In the genomic region with DNA sequence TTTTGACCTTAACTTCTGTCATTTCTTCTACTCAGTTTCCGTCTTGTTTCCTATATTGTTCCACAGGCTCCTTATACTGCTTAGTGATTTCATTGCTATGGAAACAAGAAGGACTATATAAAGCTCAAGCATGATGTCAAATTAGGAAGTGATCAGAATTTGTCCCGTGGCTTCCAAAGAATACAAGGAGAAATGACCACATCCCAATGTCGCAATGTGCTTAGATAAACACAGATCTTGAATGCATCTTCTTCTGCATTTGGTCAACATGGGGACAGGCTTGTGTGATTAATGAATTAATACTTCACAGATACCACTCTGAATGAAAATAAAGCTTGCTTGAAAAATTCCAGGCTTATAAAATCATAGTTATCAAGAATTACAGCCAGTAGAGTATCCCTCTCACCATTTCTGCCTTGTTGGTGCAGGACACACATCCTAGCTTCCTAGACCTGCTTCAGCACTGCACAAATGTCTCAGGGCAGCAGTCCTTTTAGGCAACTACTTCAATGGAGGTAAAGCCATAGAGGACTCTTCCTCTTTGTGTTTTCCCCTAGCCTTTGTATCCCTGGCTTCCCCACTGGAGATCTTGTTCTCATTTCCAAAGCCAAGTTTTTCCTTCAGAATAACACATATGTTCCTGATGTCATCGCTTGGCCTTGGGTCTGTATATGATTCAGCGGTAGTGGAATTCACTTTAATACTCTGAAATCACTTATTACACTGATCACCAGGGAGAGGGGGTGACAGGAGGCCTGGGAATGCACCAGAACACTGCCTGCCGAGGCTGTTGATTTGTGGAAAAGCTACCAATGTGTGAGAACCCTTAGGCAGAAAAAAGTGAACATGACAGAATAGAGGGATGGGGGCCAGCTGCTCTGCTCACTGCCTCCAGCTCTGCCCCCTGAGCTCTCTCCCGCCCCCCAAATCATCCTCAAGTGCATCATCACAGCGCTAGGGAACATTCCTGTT, we compare ENCODE assay signal across 8 mouse cellular contexts.
DNase-seq lines count a peak whose midpoint lies in the region; ATAC-seq and TF ChIP-seq lines count a peak whose summit lies in the region.

No protein-coding gene starts in this region.

- H3K4me1 ChIP-seq in limb, embryonic 13.5 days = peaks cover 33% of the 10 kb centered on the region
- H3K4me1 ChIP-seq in limb, embryonic 10.5 days = peaks cover 19% of the 10 kb centered on the region
- H3K4me1 ChIP-seq in embryonic facial prominence, embryonic 15.5 days = peaks cover 29% of the 10 kb centered on the region
- H3K4me1 ChIP-seq in neural tube, embryonic 15.5 days = peaks cover 26% of the 10 kb centered on the region
- H3K4me1 ChIP-seq in liver, postnatal 0 days (ENCODE audit: insufficient read depth) = no peaks in the 10 kb centered on the region; the same call in 1 of the 2 replicates

- DNase-seq in limb, embryonic 10.5 days (ENCODE audit: low spot score) = no peak
- DNase-seq in heart, postnatal 4 days = peak; percentile 62
- no peak for DNase-seq in liver, postnatal 0 days
- no peak for DNase-seq in spleen, postnatal 10 days (ENCODE audit: low spot score in 2 of 2)
- no peak for DNase-seq in thymus, postnatal 14 days

- peak overlapping the region; percentile 72 for H3K27ac ChIP-seq in limb, embryonic 13.5 days
- no peak overlapping the region for H3K27ac ChIP-seq in limb, embryonic 10.5 days
- peak overlapping the region; percentile 52 for H3K27ac ChIP-seq in embryonic facial prominence, embryonic 15.5 days (replicated peaks)
- H3K27ac ChIP-seq in neural tube, embryonic 15.5 days (replicated peaks) = peak overlapping the region; percentile 49
- H3K27ac ChIP-seq in liver, postnatal 0 days (ENCODE audit: low read depth) = no peak overlapping the region

- no peak overlapping the region for H3K4me2 ChIP-seq in limb, embryonic 13.5 days (replicated peaks)
- no peak overlapping the region for H3K4me2 ChIP-seq in embryonic facial prominence, embryonic 15.5 days (replicated peaks)
- no peak overlapping the region for H3K4me2 ChIP-seq in neural tube, embryonic 15.5 days
- H3K4me2 ChIP-seq in liver, postnatal 0 days (ENCODE audit: low read depth, low read length) = no peak overlapping the region

- peak; percentile 81 for ATAC-seq in limb, embryonic 13.5 days (ENCODE audit: low FRiP score, low read depth)
- ATAC-seq in embryonic facial prominence, embryonic 15.5 days (ENCODE audit: insufficient number of reproducible peaks, low FRiP score, low TSS enrichment, low read depth) = peak; percentile 85
- ATAC-seq in neural tube, embryonic 15.5 days (ENCODE audit: low FRiP score) = no peak
- no peak for ATAC-seq in liver, postnatal 0 days

- no peaks in the 10 kb centered on the region for H3K36me3 ChIP-seq in limb, embryonic 13.5 days
- H3K36me3 ChIP-seq in limb, embryonic 10.5 days = no peaks in the 10 kb centered on the region
- H3K36me3 ChIP-seq in embryonic facial prominence, embryonic 15.5 days = no peaks in the 10 kb centered on the region
- H3K36me3 ChIP-seq in neural tube, embryonic 15.5 days = no peaks in the 10 kb centered on the region
- H3K36me3 ChIP-seq in liver, postnatal 0 days (replicated peaks; ENCODE audit: insufficient read depth, low read length) = no peaks in the 10 kb centered on the region

- H3K9ac ChIP-seq in limb, embryonic 13.5 days = no peak overlapping the region
- H3K9ac ChIP-seq in embryonic facial prominence, embryonic 15.5 days = no peak overlapping the region
- H3K9ac ChIP-seq in neural tube, embryonic 15.5 days (replicated peaks) = no peak overlapping the region
- H3K9ac ChIP-seq in liver, postnatal 0 days (replicated peaks) = no peak overlapping the region

- H3K9me3 ChIP-seq in limb, embryonic 13.5 days = no peaks in the 10 kb centered on the region
- no peaks in the 10 kb centered on the region for H3K9me3 ChIP-seq in limb, embryonic 10.5 days (replicated peaks)
- H3K9me3 ChIP-seq in embryonic facial prominence, embryonic 15.5 days (replicated peaks) = no peaks in the 10 kb centered on the region
- H3K9me3 ChIP-seq in neural tube, embryonic 15.5 days (replicated peaks) = no peaks in the 10 kb centered on the region
- no peaks in the 10 kb centered on the region for H3K9me3 ChIP-seq in liver, postnatal 0 days (ENCODE audit: low read length)

- WGBS in limb, embryonic 13.5 days = 63% methylated on average over 8 of the region's 8 CpGs
- 82% methylated on average over 8 of the region's 8 CpGs for WGBS in limb, embryonic 10.5 days
- WGBS in embryonic facial prominence, embryonic 15.5 days = 38% methylated on average over 8 of the region's 8 CpGs
- 49% methylated on average over 8 of the region's 8 CpGs for WGBS in neural tube, embryonic 15.5 days
- WGBS in liver, postnatal 0 days (ENCODE audit: insufficient replicate concordance) = 65% methylated on average over 8 of the region's 8 CpGs

- no peak overlapping the region for H3K4me3 ChIP-seq in limb, embryonic 13.5 days
- H3K4me3 ChIP-seq in limb, embryonic 10.5 days = no peak overlapping the region
- no peak overlapping the region for H3K4me3 ChIP-seq in embryonic facial prominence, embryonic 15.5 days (replicated peaks)
- H3K4me3 ChIP-seq in neural tube, embryonic 15.5 days (replicated peaks) = no peak overlapping the region
- H3K4me3 ChIP-seq in liver, postnatal 0 days (ENCODE audit: low read depth, low read length) = no peak overlapping the region

- no peak for TF ChIP-seq EP300 in liver, postnatal 0 days (IDR thresholded peaks at IDR 0.05; ENCODE audit: low read depth)

- H3K27me3 ChIP-seq in limb, embryonic 13.5 days = no peaks in the 10 kb centered on the region
- H3K27me3 ChIP-seq in limb, embryonic 10.5 days (ENCODE audit: low read depth, poor library complexity, severe bottlenecking) = no peaks in the 10 kb centered on the region
- no peaks in the 10 kb centered on the region for H3K27me3 ChIP-seq in embryonic facial prominence, embryonic 15.5 days
- no peaks in the 10 kb centered on the region for H3K27me3 ChIP-seq in neural tube, embryonic 15.5 days (replicated peaks)
- H3K27me3 ChIP-seq in liver, postnatal 0 days (ENCODE audit: insufficient read depth, low read length) = no peaks in the 10 kb centered on the region

- no peak for TF ChIP-seq CTCF in liver, postnatal 0 days (IDR thresholded peaks at IDR 0.05; ENCODE audit: low read depth)

Comparison
In these comparisons a context has a peak if more than half of its experiments do, and no peak if none do; other contexts are left out.
1. H3K27ac ChIP-seq: peak in limb, embryonic 13.5 days (single experiment), embryonic facial prominence, embryonic 15.5 days (single experiment) and neural tube, embryonic 15.5 days (single experiment); none in limb, embryonic 10.5 days (single experiment) and liver, postnatal 0 days (single experiment).
2. ATAC-seq: peak in limb, embryonic 13.5 days (single experiment) and embryonic facial prominence, embryonic 15.5 days (single experiment); none in neural tube, embryonic 15.5 days (single experiment) and liver, postnatal 0 days (single experiment).